Mouse (Mus musculus) spleen, adult 12 weeks (tissue): ENCODE measurements at regions not wholly inside any gene's neighbourhood (a gene's known extent, or its start where the extent isn't known, plus 50 kb on each side); places are given as distances from the start of the nearest gene placed in this dataset.

ENCODE experiments used
- DNase-seq: peaks from one replicate; pipeline ENCODE4 v3.0.0; 2022; ENCODE audit warnings: low spot score

GRCm38 (mm10) chr17:85932360-85933132, 212.4 kb downstream of the Srbd1 start:
- DNase-seq: no peak

DNA sequence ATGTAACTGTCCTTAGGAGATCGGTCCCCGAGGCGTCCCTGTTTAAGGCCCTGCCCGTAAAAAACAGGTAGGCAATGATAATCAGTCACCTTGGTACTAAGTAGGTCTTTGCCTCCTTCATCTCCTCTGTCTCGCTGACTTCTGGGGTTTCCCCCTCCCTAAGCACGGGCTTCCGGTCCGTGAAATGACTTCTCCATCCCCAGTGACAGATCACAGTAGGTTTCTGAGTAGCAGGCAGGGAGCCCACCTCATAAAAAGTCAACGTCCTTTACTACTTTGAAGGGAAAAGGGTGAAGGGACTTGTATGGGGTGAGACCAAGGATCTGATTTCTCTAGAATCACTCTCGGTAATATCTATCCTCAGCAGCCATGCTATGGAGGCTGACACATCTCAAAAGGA, 213.0 kb downstream of the Srbd1 start:
- DNase-seq: no peak

- no peak for DNase-seq
Observed at GRCm38 (mm10) chr17:85930789-85931188, 214.2 kb downstream of the Srbd1 start.

GRCm38 (mm10) chr17:85930331-85930730, 214.6 kb downstream of the Srbd1 start:
- DNase-seq: no peak

- DNase-seq: no peak
Observed at GRCm38 (mm10) chr17:85929699-85930286, 215.2 kb downstream of the Srbd1 start.

GRCm38 (mm10) chr17:85928543-85928942, 216.4 kb downstream of the Srbd1 start:
- no peak for DNase-seq

DNA sequence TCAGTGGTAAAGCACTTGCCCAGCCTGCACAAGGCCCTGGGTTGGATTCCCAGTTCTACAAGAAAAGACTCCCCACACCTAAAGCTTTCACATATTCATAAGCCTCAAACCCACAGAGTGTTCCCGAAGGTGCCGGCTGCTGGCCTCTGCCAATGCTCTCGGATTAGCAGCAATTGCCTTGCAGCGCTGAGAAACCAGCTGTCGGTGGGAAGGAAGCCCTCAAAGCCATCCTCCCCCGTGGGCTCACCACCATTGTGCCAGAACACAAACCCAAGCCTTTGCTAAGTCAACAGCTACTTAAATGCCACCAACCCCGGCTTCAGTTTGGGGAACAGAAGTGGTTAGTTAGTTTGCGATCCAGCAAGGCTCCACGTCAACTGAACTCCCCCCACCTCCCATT, 217.7 kb downstream of the Srbd1 start:
- no peak for DNase-seq

DNA sequence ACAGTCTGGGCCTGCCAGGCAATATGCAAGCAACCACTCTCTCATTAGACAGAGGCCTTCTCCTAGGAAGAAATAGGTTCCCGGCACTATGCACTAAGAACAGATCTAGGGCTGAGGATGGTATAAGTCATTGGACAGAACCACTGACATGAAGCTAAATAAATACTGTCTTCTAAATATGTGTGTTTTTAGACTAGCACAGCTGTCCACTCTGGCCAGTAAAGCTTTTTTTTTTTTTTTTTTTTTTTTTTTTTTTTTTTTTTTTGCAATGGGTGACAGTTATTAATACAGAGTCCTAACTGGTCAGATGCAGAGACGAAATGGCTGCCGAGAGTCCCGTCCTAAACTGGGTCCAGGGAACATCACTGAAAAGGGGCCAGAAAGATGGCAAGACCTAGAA, 218.9 kb downstream of the Srbd1 start:
- DNase-seq: no peak

- DNase-seq: no peak
Observed at GRCm38 (mm10) chr17:85921219-85921673, 223.7 kb downstream of the Srbd1 start.

DNA sequence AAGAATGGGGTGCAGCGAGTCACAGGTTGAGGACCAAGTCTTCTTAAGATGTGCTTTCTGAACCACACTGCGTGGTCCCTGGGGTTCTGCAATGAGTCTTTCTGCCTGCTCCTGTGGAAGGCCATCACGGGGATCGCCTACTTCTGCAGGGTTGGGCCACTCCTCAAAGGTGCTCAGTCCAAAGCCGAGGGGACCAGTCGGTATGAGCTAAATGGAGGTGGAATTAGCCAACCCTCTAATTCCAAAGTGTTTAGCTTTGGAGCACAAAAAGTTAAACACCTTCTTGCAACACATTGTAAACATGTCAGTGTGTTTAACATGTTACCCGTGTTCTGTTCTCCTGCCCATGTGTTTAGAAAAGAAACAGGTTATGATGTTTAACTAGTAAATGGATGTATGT, 225.1 kb downstream of the Srbd1 start:
- no peak for DNase-seq

GRCm38 (mm10) chr17:85915870-85916269, 227.8 kb upstream of the Six2 start:
- no peak for DNase-seq

DNA sequence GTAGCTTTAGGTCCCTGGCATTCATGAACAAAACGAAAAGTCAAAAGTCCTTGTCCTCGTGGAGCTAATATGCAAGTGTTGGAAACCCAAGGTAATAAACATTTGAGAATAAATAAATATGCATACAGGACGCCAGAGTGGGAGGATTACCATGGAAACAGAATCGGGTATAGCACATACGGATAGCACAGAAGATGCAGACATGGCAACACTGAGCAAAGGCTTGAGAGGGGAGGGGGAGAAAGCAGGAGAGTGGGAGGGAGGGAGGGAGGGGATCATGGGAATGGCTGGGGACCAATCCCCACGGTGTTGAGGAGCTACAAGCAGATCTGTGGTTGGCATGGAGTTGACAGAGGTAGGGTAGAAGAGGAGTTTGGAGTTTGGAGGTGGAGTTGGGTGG, 226.0 kb upstream of the Six2 start:
- DNase-seq: no peak

DNA sequence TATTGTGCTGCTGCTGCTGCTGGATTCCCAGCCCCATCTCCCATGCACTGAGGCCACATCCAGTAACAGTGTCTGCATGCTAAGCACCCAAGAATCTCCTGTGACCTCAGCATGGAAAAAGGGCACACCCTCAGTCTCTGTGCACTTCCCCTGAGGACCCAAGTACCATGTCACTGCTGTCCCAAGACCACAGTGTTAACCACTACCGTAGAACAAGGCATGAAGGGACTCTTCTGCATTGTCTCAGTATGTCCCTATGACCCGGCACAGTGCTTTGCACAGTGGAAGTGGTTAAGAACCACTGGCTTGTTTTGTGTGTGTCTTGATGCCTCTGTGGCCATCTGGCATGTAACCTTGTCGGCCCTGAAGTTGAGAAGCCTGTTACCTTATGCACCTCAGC, 220.6 kb upstream of the Six2 start:
- DNase-seq: no peak

DNA sequence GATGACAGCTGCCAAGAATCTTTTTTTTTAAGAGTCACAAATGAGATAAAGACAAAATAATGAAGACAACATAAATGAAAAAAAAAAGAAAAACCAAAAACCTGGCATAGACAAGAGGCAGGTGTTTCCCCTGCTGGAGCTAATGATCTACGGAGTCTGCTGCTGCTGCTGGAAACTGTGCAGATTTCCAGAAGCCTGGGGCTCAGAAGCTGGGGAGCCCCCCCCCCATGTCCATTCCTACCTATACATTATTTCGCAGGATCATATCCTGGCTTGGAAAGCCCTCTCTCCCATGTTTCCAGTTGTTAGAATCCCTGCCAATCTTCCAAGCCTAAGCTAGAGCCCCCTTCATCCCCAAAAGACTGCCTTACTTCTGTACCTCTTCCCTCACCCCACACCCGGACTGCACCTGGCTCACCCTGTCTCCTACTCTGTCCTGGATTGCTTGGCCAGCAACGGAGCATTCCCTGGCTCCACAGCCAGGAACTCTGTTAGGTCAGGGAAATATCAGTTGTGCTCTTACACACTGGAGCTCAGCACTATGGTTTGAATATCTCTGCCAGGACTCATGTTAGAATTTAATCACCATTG, 218.6 kb upstream of the Six2 start:
- no peak for DNase-seq

- DNase-seq: no peak
Observed at GRCm38 (mm10) chr17:85902575-85902974, 214.5 kb upstream of the Six2 start.

DNA sequence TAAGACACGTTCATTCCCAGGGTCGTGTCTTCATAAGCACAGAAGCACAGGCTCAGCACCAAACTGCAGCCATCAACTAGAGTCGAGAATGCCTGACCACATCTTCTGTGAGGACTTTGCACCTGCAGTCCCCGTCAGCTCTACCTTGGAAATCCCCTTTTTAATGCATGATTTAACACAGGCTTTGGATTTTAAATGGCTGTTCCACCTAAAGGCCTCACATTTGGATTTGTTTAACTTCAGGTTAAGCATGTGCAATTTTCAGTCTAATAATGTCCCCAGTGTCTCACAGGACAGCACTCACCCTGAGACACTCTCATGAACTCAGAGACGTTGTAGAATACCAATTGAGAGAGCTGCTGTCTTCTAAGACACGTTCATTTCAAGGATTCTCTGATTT, 211.0 kb upstream of the Six2 start:
- DNase-seq: no peak

GRCm38 (mm10) chr17:85895978-85896377, 207.9 kb upstream of the Six2 start:
- no peak for DNase-seq

- no peak for DNase-seq
Observed at GRCm38 (mm10) chr17:85891243-85891642, 203.2 kb upstream of the Six2 start.

GRCm38 (mm10) chr17:85889746-85890532, 201.9 kb upstream of the Six2 start:
- no peak for DNase-seq

GRCm38 (mm10) chr17:85888568-85889398, 200.7 kb upstream of the Six2 start:
- DNase-seq: no peak

GRCm38 (mm10) chr17:85886675-85887074, 198.6 kb upstream of the Six2 start:
- DNase-seq: no peak

DNA sequence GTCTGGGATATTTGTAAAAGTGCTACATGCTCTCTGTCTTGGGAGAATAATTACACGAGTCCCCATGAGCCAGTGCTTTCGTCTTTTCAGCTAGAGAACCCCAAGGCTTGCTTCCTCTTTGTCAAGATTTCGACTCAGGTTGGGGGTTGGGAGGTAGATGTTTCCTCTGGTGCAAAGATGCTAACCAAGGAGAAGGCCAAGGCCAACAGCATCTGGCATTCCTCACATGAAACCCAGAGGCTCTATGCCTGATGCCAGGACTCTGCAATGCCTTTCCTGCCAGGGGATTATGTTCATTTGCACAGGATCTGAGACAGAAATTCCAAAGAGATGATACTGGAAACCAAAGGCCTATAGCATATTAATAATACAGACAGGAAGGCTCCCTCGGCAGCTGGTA, 198.2 kb upstream of the Six2 start:
- no peak for DNase-seq
